Comparison of ENCODE assay signal across 8 mouse cellular contexts in genomic region chr11:101164677-101165580, GRCm38 (mm10). TPM values are rescaled to one million over a fixed set of nuclear protein-coding genes. Genes with fewer than 3 reads are reported as not detected.
DNase-seq lines count a peak whose midpoint lies in the region; ATAC-seq lines count a peak whose summit lies in the region.

No protein-coding gene starts in this region.

- no peak overlapping the region for H3K27ac ChIP-seq in heart, embryonic 15.5 days
- no peak overlapping the region for H3K27ac ChIP-seq in forebrain, embryonic 12.5 days

- peak; percentile 19; the same call in 1 of the 2 replicates for ATAC-seq in heart, embryonic 15.5 days (replicated peaks; ENCODE audit: insufficient number of reproducible peaks, insufficient read depth, low FRiP score, low read depth)
- ATAC-seq in forebrain, embryonic 12.5 days (ENCODE audit: low FRiP score), result no peak
- ATAC-seq in megakaryocyte progenitor cell, adult 5-6 weeks (replicated peaks; ENCODE audit: poor library complexity), result peak; percentile 53

- H3K4me3 ChIP-seq in heart, embryonic 15.5 days, result peak overlapping the region; percentile 33; the same call in 1 of the 2 replicates
- H3K4me3 ChIP-seq in forebrain, embryonic 12.5 days (replicated peaks), result peak overlapping the region; percentile 31

- H3K27me3 ChIP-seq in heart, embryonic 15.5 days, result peaks cover 42% of the 10 kb centered on the region
- H3K27me3 ChIP-seq in forebrain, embryonic 12.5 days, result peaks cover 91% of the 10 kb centered on the region

- H3K4me2 ChIP-seq in heart, embryonic 15.5 days, result peak overlapping the region; percentile 53
- peak overlapping the region; percentile 50 for H3K4me2 ChIP-seq in forebrain, embryonic 12.5 days

- intact Hi-C loops in heart, postnatal 25 days (cut with DNase I), result no loop called here

- H3K36me3 ChIP-seq in heart, embryonic 15.5 days, result peaks cover 54% of the 10 kb centered on the region
- H3K36me3 ChIP-seq in forebrain, embryonic 12.5 days (replicated peaks), result peaks cover 24% of the 10 kb centered on the region

- no peaks in the 10 kb centered on the region for H3K9me3 ChIP-seq in heart, embryonic 15.5 days (replicated peaks)
- no peaks in the 10 kb centered on the region for H3K9me3 ChIP-seq in forebrain, embryonic 12.5 days

- DNase-seq in heart, postnatal 25 days (ENCODE audit: low spot score), result no peak
- peak; percentile 67 for DNase-seq in R1 (ENCODE audit: low read depth, low spot score)
- no peak for DNase-seq in urinary bladder, adult 2 months (ENCODE audit: low spot score)
- DNase-seq in adrenal gland, postnatal 4 days (ENCODE audit: low spot score in 2 of 2), result no peak
- DNase-seq in yolk sac, embryonic 10.5 days (ENCODE audit: low spot score), result no peak

- peaks cover 36% of the 10 kb centered on the region for H3K4me1 ChIP-seq in heart, embryonic 15.5 days (replicated peaks)
- peaks cover 29% of the 10 kb centered on the region for H3K4me1 ChIP-seq in forebrain, embryonic 12.5 days

- H3K9ac ChIP-seq in heart, embryonic 15.5 days, result no peak overlapping the region
- no peak overlapping the region for H3K9ac ChIP-seq in forebrain, embryonic 12.5 days

- WGBS in heart, embryonic 15.5 days, result 48% methylated on average over 35 of the region's 35 CpGs
- WGBS in forebrain, embryonic 12.5 days, result 7% methylated on average over 35 of the region's 35 CpGs

RNA-seq across cellular contexts. Expression of gene Cntnap1, which starts 5.4 kb away (rescaled TPM):
- polyA plus RNA-seq in heart, embryonic 15.5 days (2015; fragmentation: Nextera tagmentation; extraction: Ambion mirVana), result 0.50 and 0.85 TPM in 2 replicates
- 1 to 10 TPM; 1.7 to 2.4 TPM for total RNA-seq in heart, postnatal 25 days (2021)
- polyA plus RNA-seq in forebrain, embryonic 12.5 days (2016; fragmentation: Nextera tagmentation; extraction: Ambion mirVana), result 0.46 and 0.57 TPM in 2 replicates
- 0.51 and 0.77 TPM in 2 replicates for total RNA-seq in megakaryocyte progenitor cell, adult 5-6 weeks (2015)
- total RNA-seq in megakaryocyte progenitor cell, adult 5-6 weeks (2017), result 0.34 and 0.87 TPM in 2 replicates
- 4.2 and 5.8 TPM in 2 replicates for polyA plus RNA-seq in urinary bladder, adult 2 months (2012; rRNA removed)
- total RNA-seq in adrenal gland, postnatal 4 days (2021), result 1 to 10 TPM; 3.9 to 4.1 TPM

RNA-seq across cellular contexts. Expression of gene Plekhh3, which starts 6.2 kb away (rescaled TPM):
- polyA plus RNA-seq in heart, embryonic 15.5 days (2015; fragmentation: Nextera tagmentation; extraction: Ambion mirVana), result 10.5 and 13.6 TPM in 2 replicates
- total RNA-seq in heart, postnatal 25 days (2021), result 10 to 100 TPM; 24.5 to 28.5 TPM
- 9.2 and 9.6 TPM in 2 replicates for polyA plus RNA-seq in forebrain, embryonic 12.5 days (2016; fragmentation: Nextera tagmentation; extraction: Ambion mirVana)
- total RNA-seq in megakaryocyte progenitor cell, adult 5-6 weeks (2015), result 0.66 TPM in 1 of 2 replicates, not detected in the other
- 0.14 and 1.0 TPM in 2 replicates for total RNA-seq in megakaryocyte progenitor cell, adult 5-6 weeks (2017)
- 33.9 and 35.6 TPM in 2 replicates for polyA plus RNA-seq in urinary bladder, adult 2 months (2012; rRNA removed)
- 10 to 100 TPM; 26.9 to 30.7 TPM for total RNA-seq in adrenal gland, postnatal 4 days (2021)

RNA-seq across cellular contexts. Expression of gene Tubg2, which starts 9.2 kb away (rescaled TPM):
- 2.7 and 3.4 TPM in 2 replicates for polyA plus RNA-seq in heart, embryonic 15.5 days (2015; fragmentation: Nextera tagmentation; extraction: Ambion mirVana)
- total RNA-seq in heart, postnatal 25 days (2021), result 1 to 10 TPM; 2.5 to 3.9 TPM
- polyA plus RNA-seq in forebrain, embryonic 12.5 days (2016; fragmentation: Nextera tagmentation; extraction: Ambion mirVana), result 7.6 and 8.3 TPM in 2 replicates
- not detected in 2 replicates for total RNA-seq in megakaryocyte progenitor cell, adult 5-6 weeks (2015)
- not detected in 2 replicates for total RNA-seq in megakaryocyte progenitor cell, adult 5-6 weeks (2017)
- 3.3 and 5.0 TPM in 2 replicates for polyA plus RNA-seq in urinary bladder, adult 2 months (2012; rRNA removed)
- total RNA-seq in adrenal gland, postnatal 4 days (2021), result 1 to 10 TPM; 7.7 to 8.1 TPM

RNA-seq across cellular contexts. Expression of gene Ccr10, which starts 10.3 kb away (rescaled TPM):
- 0.28 and 0.38 TPM in 2 replicates for polyA plus RNA-seq in heart, embryonic 15.5 days (2015; fragmentation: Nextera tagmentation; extraction: Ambion mirVana)
- total RNA-seq in heart, postnatal 25 days (2021), result under 1 TPM in 1 of 2 experiments, not detected in 1; 0.14 TPM
- polyA plus RNA-seq in forebrain, embryonic 12.5 days (2016; fragmentation: Nextera tagmentation; extraction: Ambion mirVana), result 0.10 TPM in 1 of 2 replicates, not detected in the other
- total RNA-seq in megakaryocyte progenitor cell, adult 5-6 weeks (2015), result not detected in 2 replicates
- 0.41 TPM in 1 of 2 replicates, not detected in the other for total RNA-seq in megakaryocyte progenitor cell, adult 5-6 weeks (2017)
- 0.19 and 0.21 TPM in 2 replicates for polyA plus RNA-seq in urinary bladder, adult 2 months (2012; rRNA removed)
- total RNA-seq in adrenal gland, postnatal 4 days (2021), result under 1 TPM in 1 of 2 experiments, not detected in 1; 0.22 TPM

RNA-seq across cellular contexts. Expression of gene Tubg1, which starts 45.2 kb away (rescaled TPM):
- 62.1 and 71.6 TPM in 2 replicates for polyA plus RNA-seq in heart, embryonic 15.5 days (2015; fragmentation: Nextera tagmentation; extraction: Ambion mirVana)
- 10 to 100 TPM; 24.4 to 27.3 TPM for total RNA-seq in heart, postnatal 25 days (2021)
- polyA plus RNA-seq in forebrain, embryonic 12.5 days (2016; fragmentation: Nextera tagmentation; extraction: Ambion mirVana), result 103 and 108 TPM in 2 replicates
- 20.7 and 21.2 TPM in 2 replicates for total RNA-seq in megakaryocyte progenitor cell, adult 5-6 weeks (2015)
- total RNA-seq in megakaryocyte progenitor cell, adult 5-6 weeks (2017), result 41.4 and 43.3 TPM in 2 replicates
- polyA plus RNA-seq in urinary bladder, adult 2 months (2012; rRNA removed), result 4.3 and 11.0 TPM in 2 replicates
- 10 to 100 TPM; 42.0 to 42.6 TPM for total RNA-seq in adrenal gland, postnatal 4 days (2021)

Comparison
In these comparisons a context has a peak if more than half of its experiments do, and no peak if none do; other contexts are left out.
1. RNA of gene Plekhh3, which starts 6.2 kb away (total RNA-seq): 26.9 to 30.7 TPM in adrenal gland, postnatal 4 days and 24.5 to 28.5 TPM in heart, postnatal 25 days; 0.14 to 1.0 TPM in megakaryocyte progenitor cell, adult 5-6 weeks; every median in the first group is over 10 times any median in the second.